Mouse (Mus musculus) Muller cell, postnatal 12 days (primary cell): ENCODE measurements at regions not wholly inside any gene's neighbourhood (a gene's known extent, or its start where the extent isn't known, plus 50 kb on each side); places are given as distances from the start of the nearest gene placed in this dataset.

Experiments used
- DNase-seq: peaks from one replicate; pipeline ENCODE4 v3.0.0-alpha.2; 2015; ENCODE audit errors: inconsistent ontology term

- DNase-seq, result no peak
Measured at GRCm38 (mm10) chr10:71485063-71485762, 137.7 kb downstream of the Ipmk start.

GRCm38 (mm10) chr10:71489791-71490190 is 142.2 kb downstream of the Ipmk start:
- no peak for DNase-seq

- no peak for DNase-seq
Measured at GRCm38 (mm10) chr10:71502096-71502495, 154.5 kb downstream of the Ipmk start.

GRCm38 (mm10) chr10:71504219-71504618 is 156.7 kb downstream of the Ipmk start:
- no peak for DNase-seq

GRCm38 (mm10) chr10:71525290-71525689 is 177.7 kb downstream of the Ipmk start:
- no peak for DNase-seq

GRCm38 (mm10) chr10:71533759-71534158 is 186.2 kb downstream of the Ipmk start:
- DNase-seq, result no peak

- DNase-seq, result peak; percentile 45
Measured at GRCm38 (mm10) chr10:71545489-71545888, 197.9 kb downstream of the Ipmk start.

GRCm38 (mm10) chr10:71546507-71546906 is 198.9 kb downstream of the Ipmk start:
- DNase-seq, result no peak

- DNase-seq, result no peak
Measured at GRCm38 (mm10) chr10:71583716-71584115, 236.2 kb downstream of the Ipmk start.

GRCm38 (mm10) chr10:71598515-71598914 is 251.0 kb downstream of the Ipmk start:
- no peak for DNase-seq

- DNase-seq, result no peak
Measured at GRCm38 (mm10) chr10:71613736-71614135, 266.2 kb downstream of the Ipmk start.

- no peak for DNase-seq
Measured at GRCm38 (mm10) chr10:71617156-71617555, 269.6 kb downstream of the Ipmk start.

GRCm38 (mm10) chr10:71646071-71646470 is 298.5 kb downstream of the Ipmk start:
- DNase-seq, result no peak

- no peak for DNase-seq
Measured at GRCm38 (mm10) chr10:71657525-71657924, 310.0 kb downstream of the Ipmk start.

GRCm38 (mm10) chr10:71663545-71663944 is 316.0 kb downstream of the Ipmk start:
- no peak for DNase-seq

GRCm38 (mm10) chr10:71667160-71667571 is 319.6 kb downstream of the Ipmk start:
- DNase-seq, result no peak

- no peak for DNase-seq
Measured at GRCm38 (mm10) chr10:71679240-71679639, 331.7 kb downstream of the Ipmk start.

- no peak for DNase-seq
Measured at GRCm38 (mm10) chr10:71713456-71713855, 365.9 kb downstream of the Ipmk start.

- DNase-seq, result peak; percentile 50
Measured at GRCm38 (mm10) chr10:71727746-71728145, 380.2 kb downstream of the Ipmk start.

GRCm38 (mm10) chr10:71733821-71734220 is 386.3 kb downstream of the Ipmk start:
- DNase-seq, result peak; percentile 37

- DNase-seq, result no peak
Measured at GRCm38 (mm10) chr10:71734481-71734880, 386.9 kb downstream of the Ipmk start.

GRCm38 (mm10) chr10:71738280-71738679 is 390.7 kb downstream of the Ipmk start:
- peak; percentile 46 for DNase-seq

- no peak for DNase-seq
Measured at GRCm38 (mm10) chr10:71748557-71749493, 401.3 kb downstream of the Ipmk start.
